Mouse (Mus musculus) embryonic facial prominence, embryonic 15.5 days (tissue): ENCODE measurements around the gene Fndc3b. TPM values are rescaled to one million over a fixed set of nuclear protein-coding genes. Genes with fewer than 3 reads are reported as not detected.

Experiments used
- ATAC-seq: fragments of 200-750 bp; cut with Nextera tagmentation; 2 replicates; pipeline ENCODE4 v1.8.0; 2017; ENCODE audit warnings: low read depth, moderate TSS enrichment; ENCODE audit not compliant: insufficient number of reproducible peaks, low FRiP score, low TSS enrichment
- H3K27ac ChIP-seq: fragments of 300-500 bp; sonication (generic); replicated peaks from 2 replicates; pipeline ENCODE4 v1.5.1; 2015; ENCODE audit warnings: mild to moderate bottlenecking, inconsistent platforms
- H3K27me3 ChIP-seq: fragments of 300-500 bp; sonication (generic); 2 replicates; pipeline ENCODE4 v1.6.1; 2015; ENCODE audit warnings: inconsistent platforms
- H3K36me3 ChIP-seq: fragments of 300-500 bp; sonication (generic); 2 replicates; pipeline ENCODE4 v1.6.1; 2015; ENCODE audit warnings: mild to moderate bottlenecking, inconsistent platforms
- H3K4me1 ChIP-seq: fragments of 300-500 bp; sonication (generic); 2 replicates; pipeline ENCODE4 v1.6.1; 2015; ENCODE audit warnings: inconsistent platforms
- H3K4me2 ChIP-seq: fragments of 300-500 bp; sonication (generic); replicated peaks from 2 replicates; pipeline ENCODE4 v1.6.1; 2015; ENCODE audit warnings: mild to moderate bottlenecking, inconsistent platforms
- H3K4me3 ChIP-seq: fragments of 300-500 bp; sonication (generic); replicated peaks from 2 replicates; pipeline ENCODE4 v1.5.1; 2015; ENCODE audit warnings: mild to moderate bottlenecking, inconsistent platforms
- H3K9ac ChIP-seq: fragments of 300-500 bp; sonication (generic); 2 replicates; pipeline ENCODE4 v1.6.1; 2015; ENCODE audit warnings: inconsistent platforms
- H3K9me3 ChIP-seq: fragments of 300-500 bp; sonication (generic); replicated peaks from 2 replicates; pipeline ENCODE4 v1.6.1; 2016; ENCODE audit warnings: inconsistent platforms
- WGBS: fragments of 180-500 bp; shearing (Covaris S2); methylation state at CpG from one replicate; pipeline ENCODE4 v1.1.7; 2015; 5-methylcytosine and 5-hydroxymethylcytosine counted together
- polyA plus RNA-seq: library from polyadenylated mRNA; unstranded; fragments of >200 nt; fragmentation: Nextera tagmentation; extraction: Ambion mirVana; gene quantifications from 2 replicates; pipeline ENCODE4 v1.2.1, GENCODE M21; 2015

Fndc3b gene
- polyA plus RNA-seq, 1 experiment from 2014 or later = 31.8 TPM

DNA sequence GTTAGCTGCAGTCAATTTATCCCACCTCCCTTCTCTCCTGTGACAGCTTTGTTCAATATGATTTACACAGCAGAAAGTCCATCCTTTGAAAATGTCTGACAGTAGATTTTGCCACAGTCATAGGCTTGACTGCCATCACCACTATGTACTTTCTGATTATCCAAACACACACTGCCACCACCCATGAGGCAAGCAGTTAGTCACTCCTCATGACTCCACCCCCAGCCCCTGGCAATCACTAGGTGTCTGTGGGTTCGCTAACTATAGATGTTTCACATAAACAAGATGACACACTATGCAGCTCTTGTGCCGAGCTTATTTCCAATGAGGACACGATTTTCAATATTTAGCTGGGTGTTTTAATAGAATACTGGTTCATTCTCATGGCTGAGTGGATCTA, 160.1 kb downstream of the Fndc3b start:
- Histone ChIP-seq H3K4me3 (no peak overlapping the region), H3K27me3 (no peaks in the 10 kb centered on the region), H3K36me3 (peaks cover 10% of the 10 kb centered on the region; the same call in 1 of the 2 replicates), H3K27ac (no peak overlapping the region), H3K4me1 (no peaks in the 10 kb centered on the region), H3K9me3 (no peaks in the 10 kb centered on the region), H3K9ac (no peak overlapping the region), H3K4me2 (no peak overlapping the region)
- no peak for ATAC-seq
- WGBS = 80% methylated on average over 3 of the region's 3 CpGs

GRCm38 (mm10) chr3:27550409-27550808, 160.7 kb downstream of the Fndc3b start:
- WGBS = 92% methylated on average over 1 of the region's 1 CpGs
- H3K4me2 ChIP-seq = no peak overlapping the region
- H3K27ac ChIP-seq = no peak overlapping the region
- H3K4me1 ChIP-seq = no peaks in the 10 kb centered on the region
- H3K36me3 ChIP-seq = peaks cover 7% of the 10 kb centered on the region; the same call in 1 of the 2 replicates
- no peak overlapping the region for H3K9ac ChIP-seq
- ATAC-seq = no peak
- no peaks in the 10 kb centered on the region for H3K27me3 ChIP-seq
- no peaks in the 10 kb centered on the region for H3K9me3 ChIP-seq
- H3K4me3 ChIP-seq = no peak overlapping the region

DNA sequence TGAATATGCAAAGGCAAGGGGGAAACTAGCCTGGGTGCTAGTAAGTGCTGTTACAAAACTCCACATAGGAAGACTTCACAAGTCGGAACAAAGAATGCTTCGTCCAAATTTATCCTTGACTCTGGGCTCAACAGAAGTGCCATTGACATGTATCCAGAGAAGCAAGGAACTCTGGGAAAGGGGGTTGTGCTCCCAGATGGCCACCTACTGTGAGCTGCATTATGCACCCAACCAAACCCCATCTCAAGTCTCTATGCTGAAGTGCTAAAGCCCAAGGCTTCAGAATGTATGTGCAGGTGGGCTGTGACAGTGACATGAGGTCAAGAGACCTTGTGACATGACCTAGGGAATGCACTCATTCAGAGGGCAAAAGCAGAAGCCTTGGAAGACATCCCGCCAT, 165.5 kb downstream of the Fndc3b start:
- 75% methylated on average over 3 of the region's 3 CpGs for WGBS
- no peaks in the 10 kb centered on the region for H3K9me3 ChIP-seq
- no peak for ATAC-seq
- peaks cover 11% of the 10 kb centered on the region; the same call in 1 of the 2 replicates for H3K36me3 ChIP-seq
- no peak overlapping the region for H3K27ac ChIP-seq
- H3K27me3 ChIP-seq = no peaks in the 10 kb centered on the region
- no peak overlapping the region for H3K4me2 ChIP-seq
- no peak overlapping the region for H3K9ac ChIP-seq
- no peak overlapping the region for H3K4me3 ChIP-seq
- peaks cover 4% of the 10 kb centered on the region; the same call in 1 of the 2 replicates for H3K4me1 ChIP-seq

DNA sequence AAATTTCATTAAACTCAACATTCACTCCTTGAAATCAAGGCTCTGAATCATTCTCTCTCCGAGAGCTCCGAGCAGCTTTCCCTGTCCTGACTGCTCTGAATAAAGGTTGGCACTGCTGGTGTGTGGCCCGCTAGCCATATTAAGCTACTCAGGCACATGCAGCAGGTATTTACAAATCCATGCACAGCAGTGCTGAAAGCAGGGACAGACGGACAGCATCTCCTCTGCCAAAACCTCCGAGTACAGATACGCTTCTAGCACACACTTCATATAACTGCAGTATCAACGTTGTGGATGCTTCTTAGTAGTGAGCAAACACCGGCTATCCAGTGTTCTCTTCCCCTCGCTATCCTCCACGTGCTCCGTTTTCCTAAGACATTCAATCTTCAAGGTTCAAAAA, 167.0 kb downstream of the Fndc3b start:
- no peak for ATAC-seq
- no peak overlapping the region for H3K9ac ChIP-seq
- H3K36me3 ChIP-seq = peaks cover 9% of the 10 kb centered on the region; the same call in 1 of the 2 replicates
- H3K4me1 ChIP-seq = peaks cover 4% of the 10 kb centered on the region; the same call in 1 of the 2 replicates
- no peaks in the 10 kb centered on the region for H3K9me3 ChIP-seq
- no peak overlapping the region for H3K27ac ChIP-seq
- H3K4me3 ChIP-seq = no peak overlapping the region
- WGBS = 89% methylated on average over 11 of the region's 11 CpGs
- no peaks in the 10 kb centered on the region for H3K27me3 ChIP-seq
- H3K4me2 ChIP-seq = no peak overlapping the region

- H3K4me1 ChIP-seq = peaks cover 4% of the 10 kb centered on the region; the same call in 1 of the 2 replicates
- no peak overlapping the region for H3K4me3 ChIP-seq
- H3K36me3 ChIP-seq = peaks cover 25% of the 10 kb centered on the region
- no peak overlapping the region for H3K9ac ChIP-seq
- no peak for ATAC-seq
- no peak overlapping the region for H3K4me2 ChIP-seq
- H3K27ac ChIP-seq = no peak overlapping the region
- H3K9me3 ChIP-seq = no peaks in the 10 kb centered on the region
- H3K27me3 ChIP-seq = no peaks in the 10 kb centered on the region
- 96% methylated on average over 12 of the region's 12 CpGs for WGBS
Measured at GRCm38 (mm10) chr3:27541841-27542240, 169.3 kb downstream of the Fndc3b start.

DNA sequence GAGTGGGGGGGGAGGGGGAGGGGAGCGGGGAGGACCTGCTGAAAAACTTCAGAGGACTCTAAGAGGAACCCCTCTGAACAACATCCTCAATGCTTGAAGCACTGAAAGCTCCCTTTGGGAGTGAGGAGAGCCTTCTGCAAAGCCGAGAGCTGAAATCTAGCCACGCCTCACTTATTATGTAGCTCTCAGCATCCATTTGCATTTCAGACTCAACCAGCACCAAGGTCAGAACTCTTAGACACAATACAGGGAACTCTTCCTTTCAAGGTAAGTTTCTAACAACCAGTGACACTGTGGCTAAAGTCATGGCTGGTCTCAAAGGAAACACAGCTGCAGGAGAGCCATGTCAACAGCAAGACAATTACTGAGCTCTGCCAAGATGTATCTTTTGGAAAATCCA, 169.9 kb downstream of the Fndc3b start:
- Histone ChIP-seq H3K9ac (no peak overlapping the region), H3K27ac (no peak overlapping the region), H3K36me3 (peaks cover 32% of the 10 kb centered on the region), H3K4me1 (peaks cover 4% of the 10 kb centered on the region; the same call in 1 of the 2 replicates), H3K4me3 (no peak overlapping the region), H3K27me3 (no peaks in the 10 kb centered on the region), H3K4me2 (no peak overlapping the region), H3K9me3 (no peaks in the 10 kb centered on the region)
- no peak for ATAC-seq
- 79% methylated on average over 3 of the region's 3 CpGs for WGBS

GRCm38 (mm10) chr3:27534208-27534607, 176.9 kb downstream of the Fndc3b start:
- H3K9ac ChIP-seq = no peak overlapping the region
- ATAC-seq = no peak
- H3K4me1 ChIP-seq = no peaks in the 10 kb centered on the region
- 58% methylated on average over 3 of the region's 3 CpGs for WGBS
- H3K36me3 ChIP-seq = peaks cover 55% of the 10 kb centered on the region
- no peak overlapping the region for H3K27ac ChIP-seq
- no peak overlapping the region for H3K4me3 ChIP-seq
- H3K9me3 ChIP-seq = no peaks in the 10 kb centered on the region
- no peaks in the 10 kb centered on the region for H3K27me3 ChIP-seq
- no peak overlapping the region for H3K4me2 ChIP-seq

GRCm38 (mm10) chr3:27533721-27534120, 177.4 kb downstream of the Fndc3b start:
- Histone ChIP-seq H3K9ac (no peak overlapping the region), H3K4me2 (no peak overlapping the region), H3K27me3 (no peaks in the 10 kb centered on the region), H3K4me3 (no peak overlapping the region), H3K36me3 (peaks cover 53% of the 10 kb centered on the region), H3K4me1 (no peaks in the 10 kb centered on the region), H3K9me3 (no peaks in the 10 kb centered on the region), H3K27ac (no peak overlapping the region)
- no peak for ATAC-seq
- WGBS = 79% methylated on average over 4 of the region's 4 CpGs

- Histone ChIP-seq H3K27ac (no peak overlapping the region), H3K36me3 (peaks cover 47% of the 10 kb centered on the region), H3K4me1 (no peaks in the 10 kb centered on the region), H3K27me3 (no peaks in the 10 kb centered on the region), H3K9me3 (no peaks in the 10 kb centered on the region), H3K4me3 (no peak overlapping the region), H3K9ac (no peak overlapping the region), H3K4me2 (no peak overlapping the region)
- WGBS = 65% methylated on average over 4 of the region's 4 CpGs
- ATAC-seq = no peak
Measured at GRCm38 (mm10) chr3:27531993-27532392, 179.1 kb downstream of the Fndc3b start.

GRCm38 (mm10) chr3:27530370-27530769, 180.7 kb downstream of the Fndc3b start:
- Histone ChIP-seq H3K4me3 (no peak overlapping the region), H3K27me3 (no peaks in the 10 kb centered on the region), H3K4me2 (no peak overlapping the region), H3K36me3 (peaks cover 34% of the 10 kb centered on the region), H3K4me1 (no peaks in the 10 kb centered on the region), H3K27ac (no peak overlapping the region), H3K9ac (no peak overlapping the region), H3K9me3 (no peaks in the 10 kb centered on the region)
- WGBS = 79% methylated on average over 7 of the region's 7 CpGs
- no peak for ATAC-seq

GRCm38 (mm10) chr3:27529221-27530051, 181.7 kb downstream of the Fndc3b start:
- Histone ChIP-seq H3K9me3 (no peaks in the 10 kb centered on the region), H3K9ac (no peak overlapping the region), H3K27me3 (no peaks in the 10 kb centered on the region), H3K36me3 (peaks cover 28% of the 10 kb centered on the region), H3K27ac (no peak overlapping the region), H3K4me3 (no peak overlapping the region), H3K4me2 (no peak overlapping the region), H3K4me1 (no peaks in the 10 kb centered on the region)
- WGBS = 73% methylated on average over 14 of the region's 14 CpGs
- ATAC-seq = peak; percentile 56; the same call in 1 of the 2 replicates

- no peak overlapping the region for H3K4me2 ChIP-seq
- no peak overlapping the region for H3K9ac ChIP-seq
- no peak overlapping the region for H3K4me3 ChIP-seq
- no peaks in the 10 kb centered on the region for H3K9me3 ChIP-seq
- 79% methylated on average over 3 of the region's 3 CpGs for WGBS
- H3K36me3 ChIP-seq = peaks cover 17% of the 10 kb centered on the region
- no peak overlapping the region for H3K27ac ChIP-seq
- H3K27me3 ChIP-seq = no peaks in the 10 kb centered on the region
- ATAC-seq = no peak
- H3K4me1 ChIP-seq = 0 out of 2 replicates have a peak, but pooled peaks cover 3% of the 10 kb centered on the region
Measured at GRCm38 (mm10) chr3:27526991-27527390, 184.1 kb downstream of the Fndc3b start.
